12 mouse cellular contexts compared by ENCODE assay signal in the genomic region with DNA sequence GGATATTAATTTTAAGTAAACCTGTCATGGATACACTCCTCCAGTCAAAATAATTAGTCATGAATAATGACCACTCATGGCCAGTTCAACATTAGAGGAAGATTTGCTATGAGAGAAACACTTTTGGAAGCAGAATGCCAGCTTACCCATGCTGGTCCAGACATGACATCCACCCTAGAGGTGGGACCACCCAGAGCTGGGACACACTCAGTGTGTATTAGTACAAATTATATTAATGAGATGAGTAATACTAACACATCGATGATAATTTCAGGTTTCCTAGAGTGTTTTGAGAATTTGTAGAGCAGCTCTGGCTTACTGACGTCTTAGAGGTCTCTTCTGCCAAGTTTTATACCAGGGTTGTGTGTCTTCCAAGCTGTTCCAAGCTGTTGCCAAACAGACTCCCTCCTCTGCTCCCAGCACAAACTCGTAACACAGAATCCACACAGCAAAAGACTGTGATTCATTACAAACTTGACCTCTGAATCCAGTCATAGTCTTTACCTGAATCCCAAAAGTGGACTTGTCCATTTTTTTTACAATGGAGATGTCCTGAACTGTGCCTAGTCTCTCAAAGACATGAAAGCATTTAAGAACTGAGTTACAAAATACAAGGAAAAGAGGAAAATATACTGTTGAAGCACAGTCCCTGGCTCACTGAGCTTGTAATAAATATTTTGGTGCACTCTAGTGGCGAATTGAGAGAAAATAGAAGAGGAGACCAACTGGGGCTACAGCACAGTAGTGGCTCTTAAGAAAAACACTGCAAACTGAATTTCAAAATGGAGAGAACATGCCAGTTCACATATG. TPM values are rescaled to one million over a fixed set of nuclear protein-coding genes. Genes with fewer than 3 reads are reported as not detected.
DNase-seq lines count a peak whose midpoint lies in the region; ATAC-seq and TF ChIP-seq lines count a peak whose summit lies in the region.
"Had no signal": no experiment of that assay in that cellular context is flagged by ENCODE, and none has a peak within 500 bp of the region (broad histone marks: within the 10 kb centered on the region; RNA-seq: fewer than 3 reads in every experiment).

No protein-coding gene starts in this region.

- WGBS in neural tube, embryonic 12.5 days: 56% methylated on average over 4 of the region's 4 CpGs
- WGBS in hindbrain, postnatal 0 days: 40% methylated on average over 4 of the region's 4 CpGs
- 52% methylated on average over 4 of the region's 4 CpGs for WGBS in heart, embryonic 10.5 days

- DNase-seq in gastrocnemius, adult 2 months: no peak
- no peak for DNase-seq in gastrocnemius, postnatal 4 days (ENCODE audit: low spot score in 2 of 2)
- DNase-seq in neural tube, embryonic 10.5 days (ENCODE audit: extremely low spot score, low spot score): no peak
- peak; percentile 80 for DNase-seq in hindbrain, postnatal 0 days (ENCODE audit: low spot score)
- DNase-seq in telencephalon, adult 2 months (ENCODE audit: low read depth, low spot score): peak; percentile 54
- no peak for DNase-seq in heart, embryonic 10.5 days (ENCODE audit: low spot score)
- no peak for DNase-seq in kidney, postnatal 4 days
- DNase-seq: cerebellum, adult 9-10 months; gastrocnemius, postnatal 36 days; kidney, adult 8-10 months; liver, postnatal 0 days had no signal

- intact Hi-C loops in gastrocnemius, adult 2 months (cut with DNase I): loop anchor here (10.0 kb wide), 1 partner anchor 191 kb away; a partner anchor contains a TSS

- no peak overlapping the region for H3K9ac ChIP-seq in neural tube, embryonic 12.5 days
- H3K9ac ChIP-seq in hindbrain, postnatal 0 days (replicated peaks; ENCODE audit: low read length): no peak overlapping the region
- H3K9ac ChIP-seq: liver, postnatal 0 days had no signal

- no peaks in the 10 kb centered on the region for H3K36me3 ChIP-seq in neural tube, embryonic 12.5 days
- H3K36me3 ChIP-seq in hindbrain, postnatal 0 days (ENCODE audit: insufficient read depth, low read length): no peaks in the 10 kb centered on the region
- no peaks in the 10 kb centered on the region for H3K36me3 ChIP-seq in heart, embryonic 10.5 days

- no peaks in the 10 kb centered on the region for H3K27me3 ChIP-seq in neural tube, embryonic 12.5 days (replicated peaks)
- H3K27me3 ChIP-seq in hindbrain, postnatal 0 days (ENCODE audit: insufficient read depth, low read length): no peaks in the 10 kb centered on the region
- H3K27me3 ChIP-seq in heart, embryonic 10.5 days (ENCODE audit: insufficient read depth, poor library complexity, severe bottlenecking): no peaks in the 10 kb centered on the region

- no peak overlapping the region for H3K4me3 ChIP-seq in gastrocnemius, adult 2 months
- no peak overlapping the region for H3K4me3 ChIP-seq in neural tube, embryonic 12.5 days
- H3K4me3 ChIP-seq in hindbrain, postnatal 0 days (ENCODE audit: low read length): no peak overlapping the region
- no peak overlapping the region for H3K4me3 ChIP-seq in heart, embryonic 10.5 days

- no peak overlapping the region for H3K4me2 ChIP-seq in neural tube, embryonic 12.5 days (replicated peaks)
- H3K4me2 ChIP-seq in hindbrain, postnatal 0 days (ENCODE audit: low read depth, low read length): no peak overlapping the region

- no peak overlapping the region for H3K27ac ChIP-seq in gastrocnemius, adult 2 months
- H3K27ac ChIP-seq in neural tube, embryonic 12.5 days: no peak overlapping the region
- no peak overlapping the region; the same call in 1 of the 2 replicates for H3K27ac ChIP-seq in hindbrain, postnatal 0 days
- H3K27ac ChIP-seq in heart, embryonic 10.5 days: no peak overlapping the region

- no peaks in the 10 kb centered on the region for H3K4me1 ChIP-seq in neural tube, embryonic 12.5 days
- no peaks in the 10 kb centered on the region for H3K4me1 ChIP-seq in hindbrain, postnatal 0 days (ENCODE audit: insufficient read depth, low read length)
- no peaks in the 10 kb centered on the region for H3K4me1 ChIP-seq in heart, embryonic 10.5 days

- H3K9me3 ChIP-seq in neural tube, embryonic 12.5 days: no peaks in the 10 kb centered on the region
- no peaks in the 10 kb centered on the region for H3K9me3 ChIP-seq in hindbrain, postnatal 0 days (ENCODE audit: low read length)
- H3K9me3 ChIP-seq in heart, embryonic 10.5 days: no peaks in the 10 kb centered on the region

- TF ChIP-seq CTCF in gastrocnemius, adult 2 months (IDR thresholded peaks at IDR 0.05): peak; percentile 42
- TF ChIP-seq CTCF in hindbrain, postnatal 0 days (IDR thresholded peaks at IDR 0.05; ENCODE audit: low read depth): peak; percentile 61

- ATAC-seq in neural tube, embryonic 12.5 days (ENCODE audit: low FRiP score, low read depth): peak; percentile 61; the same call in 1 of the 2 replicates
- peak; percentile 90 for ATAC-seq in hindbrain, postnatal 0 days
- ATAC-seq: liver, postnatal 0 days had no signal

RNA-seq across cellular contexts. Expression of a gene that starts 46.1 kb away (rescaled TPM):
- 1 to 10 TPM; 2.1 to 4.2 TPM for total RNA-seq in gastrocnemius, adult 2 months (2021)
- 10 to 100 TPM; 17.6 to 25.9 TPM for total RNA-seq in gastrocnemius, postnatal 4 days (2021)
- 39.6 and 42.3 TPM in 2 replicates for polyA plus RNA-seq in neural tube, embryonic 12.5 days (2016; fragmentation: Nextera tagmentation; extraction: Ambion mirVana)
- 11.9 and 27.4 TPM in 2 replicates for total RNA-seq in hindbrain, postnatal 0 days (2014; rRNA removed)
- polyA plus RNA-seq in hindbrain, postnatal 0 days (2015; fragmentation: Nextera tagmentation; extraction: Ambion mirVana): 13.4 and 13.9 TPM in 2 replicates
- polyA plus RNA-seq in heart, embryonic 10.5 days (2016; fragmentation: Nextera tagmentation; extraction: Ambion mirVana): 7.2 and 11.2 TPM in 2 replicates

RNA-seq across cellular contexts. Expression of a gene that starts 46.4 kb away (rescaled TPM):
- 1 to 10 TPM; 1.5 TPM for total RNA-seq in gastrocnemius, adult 2 months (2021)
- total RNA-seq in gastrocnemius, postnatal 4 days (2021): 1 to 10 TPM; 4.4 to 5.5 TPM
- 15.6 and 18.8 TPM in 2 replicates for polyA plus RNA-seq in neural tube, embryonic 12.5 days (2016; fragmentation: Nextera tagmentation; extraction: Ambion mirVana)
- total RNA-seq in hindbrain, postnatal 0 days (2014; rRNA removed): 12.8 and 22.6 TPM in 2 replicates
- 7.1 and 7.9 TPM in 2 replicates for polyA plus RNA-seq in hindbrain, postnatal 0 days (2015; fragmentation: Nextera tagmentation; extraction: Ambion mirVana)
- polyA plus RNA-seq in heart, embryonic 10.5 days (2016; fragmentation: Nextera tagmentation; extraction: Ambion mirVana): 7.4 and 11.1 TPM in 2 replicates

Comparison
In these comparisons a context has a peak if more than half of its experiments do, and no peak if none do; other contexts are left out.
1. DNase-seq: peak in hindbrain, postnatal 0 days (single experiment) and telencephalon, adult 2 months (single experiment); none in gastrocnemius, adult 2 months (single experiment), gastrocnemius, postnatal 4 days (0 of 2), neural tube, embryonic 10.5 days (single experiment), heart, embryonic 10.5 days (single experiment) and kidney, postnatal 4 days (0 of 2).